Mouse (Mus musculus): ENCODE data around the gene Cldn13.
"Not testable (repeated sequence)": the region's sequence is repeated elsewhere in the genome, so short reads cannot be mapped to it uniquely, and the experiment has no call there.

Cldn13 gene

GRCm38 (mm10) chr5:134934666-134935065 is 19.3 kb upstream of the Cldn13 start:
- in situ Hi-C loops (cut with MseI, MboI) = no loop called here

- in situ Hi-C loops (cut with MseI, MboI) = not testable (repeated sequence)
These were observed 18.4 kb upstream of the Cldn13 start for GRCm38 (mm10) chr5:134933686-134934085.

GRCm38 (mm10) chr5:134933281-134933680 is 18.0 kb upstream of the Cldn13 start:
- in situ Hi-C loops (cut with MseI, MboI) = no loop called here

GRCm38 (mm10) chr5:134932903-134933276 is 17.6 kb upstream of the Cldn13 start:
- in situ Hi-C loops (cut with MseI, MboI) = no loop called here

- in situ Hi-C loops (cut with MseI, MboI) = no loop called here
These were observed 17.0 kb upstream of the Cldn13 start, which contains the start of gene Mettl27 for GRCm38 (mm10) chr5:134932179-134932902. Gene Mettl27, plus strand, starts transcription at chr5:134932368.

GRCm38 (mm10) chr5:134929988-134930387 is 14.7 kb upstream of the Cldn13 start:
- in situ Hi-C loops (cut with MseI, MboI) = loop anchor here in 1 of 2 experiments (5.0 kb wide), 1 partner anchor 32 kb away; no protein-coding TSS in a partner anchor

GRCm38 (mm10) chr5:134926726-134927125 is 11.4 kb upstream of the Cldn13 start:
- in situ Hi-C loops (cut with MseI, MboI) = loop anchor here in 1 of 2 experiments (5.0 kb wide), 1 partner anchor 36 kb away; no protein-coding TSS in a partner anchor

GRCm38 (mm10) chr5:134923141-134923540 is 7.8 kb upstream of the Cldn13 start:
- in situ Hi-C loops (cut with MseI, MboI) = no loop called here

- in situ Hi-C loops (cut with MseI, MboI) = no loop called here
These were observed 5.8 kb upstream of the Cldn13 start for GRCm38 (mm10) chr5:134921106-134921505.

- in situ Hi-C loops (cut with MseI, MboI) = no loop called here
These were observed 4.9 kb upstream of the Cldn13 start for GRCm38 (mm10) chr5:134920106-134920687.

- in situ Hi-C loops (cut with MseI, MboI) = no loop called here
These were observed 3.8 kb upstream of the Cldn13 start for GRCm38 (mm10) chr5:134919097-134919496.

- in situ Hi-C loops (cut with MseI, MboI) = no loop called here
These were observed 2.9 kb upstream of the Cldn13 start for GRCm38 (mm10) chr5:134918071-134918832.

GRCm38 (mm10) chr5:134914510-134914909 is 816 bp downstream of the Cldn13 start:
- in situ Hi-C loops (cut with MseI, MboI) = loop anchor here in 1 of 2 experiments (5.0 kb wide), 1 partner anchor 53 kb away; no protein-coding TSS in a partner anchor

GRCm38 (mm10) chr5:134913753-134914152 is 1.6 kb downstream of the Cldn13 start:
- in situ Hi-C loops (cut with MseI, MboI) = loop anchor here in 1 of 2 experiments (5.0 kb wide), 1 partner anchor 54 kb away; no protein-coding TSS in a partner anchor

GRCm38 (mm10) chr5:134913352-134913751 is 2.0 kb downstream of the Cldn13 start:
- in situ Hi-C loops (cut with MseI, MboI) = loop anchor here in 1 of 2 experiments (5.0 kb wide), 1 partner anchor 54 kb away; no protein-coding TSS in a partner anchor

GRCm38 (mm10) chr5:134911901-134912300 is 3.4 kb downstream of the Cldn13 start:
- in situ Hi-C loops (cut with MseI, MboI) = loop anchor here in 1 of 2 experiments (5.0 kb wide), 1 partner anchor 55 kb away; no protein-coding TSS in a partner anchor

- in situ Hi-C loops (cut with MseI, MboI) = no loop called here
These were observed 8.2 kb downstream of the Cldn13 start for GRCm38 (mm10) chr5:134907135-134907534.

GRCm38 (mm10) chr5:134906633-134907032 is 8.7 kb downstream of the Cldn13 start, which contains the start of gene Tmem270:
Gene Tmem270, minus strand, starts transcription at chr5:134906733.
- in situ Hi-C loops (cut with MseI, MboI) = no loop called here

GRCm38 (mm10) chr5:134901644-134902027 is 13.7 kb downstream of the Cldn13 start:
- in situ Hi-C loops (cut with MseI, MboI) = no loop called here

- in situ Hi-C loops (cut with MseI, MboI) = no loop called here
These were observed 14.2 kb downstream of the Cldn13 start for GRCm38 (mm10) chr5:134901012-134901643.

- in situ Hi-C loops (cut with MseI, MboI) = loop anchor here in 1 of 2 experiments (25.0 kb wide), 1 partner anchor 110 kb away; no protein-coding TSS in a partner anchor
These were observed 17.7 kb downstream of the Cldn13 start for GRCm38 (mm10) chr5:134897596-134897995.
